In the genomic region with DNA sequence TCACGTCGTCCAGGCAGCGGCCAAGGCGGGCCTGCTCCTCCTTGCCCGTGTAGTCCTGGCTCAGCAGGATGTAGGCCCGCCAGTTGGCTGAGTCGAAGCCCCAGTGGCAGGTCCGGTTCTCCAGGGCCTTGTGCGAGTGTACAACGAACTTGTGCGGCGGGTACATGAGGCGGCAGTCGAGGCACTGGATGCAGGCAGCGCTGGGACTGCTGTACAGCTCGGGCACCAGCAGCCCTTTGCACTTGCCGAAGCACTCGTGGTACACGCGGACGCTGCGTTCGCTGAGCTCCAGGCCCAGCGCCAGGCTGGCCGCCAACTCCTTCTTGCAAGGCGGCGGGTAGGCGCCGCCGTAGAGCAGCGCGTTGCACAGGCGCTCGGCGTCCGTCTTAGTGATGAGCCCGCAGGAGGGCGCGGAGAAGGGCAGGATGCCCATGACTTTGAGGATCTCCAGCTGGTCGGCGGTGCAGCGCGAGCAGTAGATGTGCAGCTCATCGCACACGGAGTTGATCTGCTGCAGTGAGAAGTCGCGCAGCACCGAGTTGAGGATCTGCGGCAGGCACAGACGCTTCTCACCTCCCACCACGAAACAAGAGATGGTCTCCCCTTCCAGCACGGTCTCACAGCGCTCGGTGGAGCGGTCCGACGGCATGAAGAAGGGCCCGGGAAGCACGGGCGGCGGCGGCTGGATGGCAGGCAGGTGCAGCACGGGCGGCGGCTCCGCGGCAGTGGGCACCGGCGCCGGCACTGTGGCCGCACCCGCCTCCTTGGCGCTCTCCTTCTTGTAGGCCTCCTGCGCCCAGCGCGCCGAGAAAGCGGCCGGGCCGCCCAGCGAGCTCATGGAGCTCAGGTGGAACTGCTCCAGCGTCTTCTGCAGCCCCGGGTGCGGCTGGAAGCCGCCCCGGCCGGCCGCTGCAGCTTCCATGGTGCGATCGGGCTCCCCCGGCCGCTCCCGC, we compare ENCODE assay signal across 8 mouse cellular contexts. TPM values are rescaled to one million over a fixed set of nuclear protein-coding genes. Genes with fewer than 3 reads are reported as not detected.
DNase-seq lines count a peak whose midpoint lies in the region; ATAC-seq and TF ChIP-seq lines count a peak whose summit lies in the region.

No protein-coding gene starts in this region.

- H3K9ac ChIP-seq in forebrain, embryonic 11.5 days (ENCODE audit: low read length) = peak overlapping the region; percentile 96
- H3K9ac ChIP-seq in heart, embryonic 16.5 days (ENCODE audit: low read length) = peak overlapping the region; percentile 97
- H3K9ac ChIP-seq in lung, embryonic 14.5 days = peak overlapping the region; percentile 95

- H3K27me3 ChIP-seq in forebrain, embryonic 11.5 days (ENCODE audit: control insufficient read depth, insufficient read depth, low read length) = no peaks in the 10 kb centered on the region
- H3K27me3 ChIP-seq in heart, embryonic 16.5 days (ENCODE audit: control insufficient read depth, insufficient read depth, low read length) = no peaks in the 10 kb centered on the region
- H3K27me3 ChIP-seq in lung, embryonic 14.5 days (ENCODE audit: insufficient read depth, low read length) = no peaks in the 10 kb centered on the region

- no peak for TF ChIP-seq POLR2A in olfactory bulb, adult 2 months (IDR thresholded peaks at IDR 0.05; ENCODE audit: insufficient read depth, low read depth, low read length)

- WGBS in forebrain, embryonic 11.5 days = under 1% methylated on average over 93 of the region's 93 CpGs
- under 1% methylated on average over 93 of the region's 93 CpGs for WGBS in heart, embryonic 16.5 days
- under 1% methylated on average over 93 of the region's 93 CpGs for WGBS in lung, embryonic 14.5 days
- WGBS in olfactory bulb, adult 2 months = under 1% methylated on average over 91 of the region's 93 CpGs

- peak overlapping the region; percentile 46; the same call in 1 of the 2 replicates for H3K27ac ChIP-seq in forebrain, embryonic 11.5 days (ENCODE audit: low read depth, low read length)
- peak overlapping the region; percentile 74 for H3K27ac ChIP-seq in heart, embryonic 16.5 days (ENCODE audit: low read length)
- peak overlapping the region; percentile 83 for H3K27ac ChIP-seq in lung, embryonic 14.5 days (ENCODE audit: low read depth)
- peak overlapping the region; percentile 42 for H3K27ac ChIP-seq in olfactory bulb, adult 2 months (ENCODE audit: insufficient read depth, low read depth, low read length)

- TF ChIP-seq CTCF in lung, embryonic 14.5 days (IDR thresholded peaks at IDR 0.05; ENCODE audit: low read depth) = no peak
- no peak for TF ChIP-seq CTCF in olfactory bulb, adult 2 months (IDR thresholded peaks at IDR 0.05; ENCODE audit: insufficient read depth, low read depth, low read length)

- peak overlapping the region; percentile 96 for H3K4me3 ChIP-seq in forebrain, embryonic 11.5 days (ENCODE audit: low read depth, low read length)
- peak overlapping the region; percentile 90 for H3K4me3 ChIP-seq in heart, embryonic 16.5 days (ENCODE audit: low read length)
- H3K4me3 ChIP-seq in lung, embryonic 14.5 days (ENCODE audit: low read depth, low read length) = peak overlapping the region; percentile 91
- H3K4me3 ChIP-seq in olfactory bulb, adult 2 months (ENCODE audit: insufficient read depth, low read depth, low read length) = peak overlapping the region; percentile 67

- H3K4me2 ChIP-seq in forebrain, embryonic 11.5 days (ENCODE audit: low read depth, low read length, severe bottlenecking) = peak overlapping the region; percentile 99
- H3K4me2 ChIP-seq in heart, embryonic 16.5 days (ENCODE audit: low read depth, low read length) = peak overlapping the region; percentile 90
- H3K4me2 ChIP-seq in lung, embryonic 14.5 days = peak overlapping the region; percentile 99

- ATAC-seq in forebrain, embryonic 11.5 days (replicated peaks; ENCODE audit: low FRiP score) = no peak
- ATAC-seq in heart, embryonic 16.5 days (replicated peaks; ENCODE audit: extremely low read depth, insufficient read depth, low FRiP score) = no peak
- no peak for ATAC-seq in lung, embryonic 14.5 days (ENCODE audit: insufficient read depth)

- DNase-seq in A20 (ENCODE audit: low read depth, low spot score) = peak; percentile 49
- DNase-seq in adrenal gland, postnatal 36 days = peak; percentile 84 to 86
- peak; percentile 80 for DNase-seq in forebrain, embryonic 11.5 days (ENCODE audit: low spot score)
- DNase-seq in kidney, postnatal 4 days = peak; percentile 77 to 86
- peak; percentile 89 for DNase-seq in lung, embryonic 14.5 days
- DNase-seq in thymus, postnatal 0 days (ENCODE audit: low spot score) = peak; percentile 63

- no peaks in the 10 kb centered on the region; the same call in 1 of the 2 replicates for H3K36me3 ChIP-seq in forebrain, embryonic 11.5 days (ENCODE audit: control insufficient read depth, insufficient read depth, low read length)
- no peaks in the 10 kb centered on the region for H3K36me3 ChIP-seq in heart, embryonic 16.5 days (ENCODE audit: control insufficient read depth, insufficient read depth)
- H3K36me3 ChIP-seq in lung, embryonic 14.5 days (ENCODE audit: insufficient read depth) = 0 out of 2 replicates have a peak, but pooled peaks cover 17% of the 10 kb centered on the region

- H3K4me1 ChIP-seq in forebrain, embryonic 11.5 days (replicated peaks; ENCODE audit: control insufficient read depth, insufficient read depth, low read length) = peaks cover 37% of the 10 kb centered on the region
- H3K4me1 ChIP-seq in heart, embryonic 16.5 days (ENCODE audit: control insufficient read depth, insufficient read depth, low read length) = peaks cover 39% of the 10 kb centered on the region
- peaks cover 37% of the 10 kb centered on the region for H3K4me1 ChIP-seq in lung, embryonic 14.5 days (ENCODE audit: insufficient read depth)
- peaks cover 31% of the 10 kb centered on the region for H3K4me1 ChIP-seq in olfactory bulb, adult 2 months (ENCODE audit: control insufficient read depth, insufficient read depth, low read length)

- no peaks in the 10 kb centered on the region for H3K9me3 ChIP-seq in forebrain, embryonic 11.5 days (ENCODE audit: control insufficient read depth, low read length)
- no peaks in the 10 kb centered on the region for H3K9me3 ChIP-seq in heart, embryonic 16.5 days (replicated peaks; ENCODE audit: control insufficient read depth, low read length)
- H3K9me3 ChIP-seq in lung, embryonic 14.5 days (ENCODE audit: low read depth, low read length) = no peaks in the 10 kb centered on the region

RNA-seq across cellular contexts. Expression of a gene that starts 0.5 kb away (rescaled TPM):
- 10 to 100 TPM; 55.5 to 88.7 TPM for total RNA-seq in adrenal gland, postnatal 36 days (2021)
- polyA plus RNA-seq in forebrain, embryonic 11.5 days (2014; fragmentation: Nextera tagmentation; extraction: Ambion mirVana) = 14.1 and 14.7 TPM in 2 replicates
- polyA plus RNA-seq in heart, embryonic 16.5 days (2015; fragmentation: Nextera tagmentation; extraction: Ambion mirVana) = 12.1 and 12.3 TPM in 2 replicates
- polyA plus RNA-seq in lung, embryonic 14.5 days (2014; fragmentation: Nextera tagmentation; extraction: Ambion mirVana) = 23.7 and 25.8 TPM in 2 replicates
- polyA plus RNA-seq in olfactory bulb, adult 2 months (2012; ENCODE audit: insufficient read depth, insufficient read length, low replicate concordance, missing spikeins) = not detected in 2 replicates
- 8.1 and 9.3 TPM in 2 replicates for polyA plus RNA-seq in thymus, postnatal 0 days (2015; fragmentation: Nextera tagmentation; extraction: Ambion mirVana)

RNA-seq across cellular contexts. Expression of a gene that starts 27.7 kb away (rescaled TPM):
- total RNA-seq in adrenal gland, postnatal 36 days (2021) = 10 to 100 TPM; 49.6 to 51.8 TPM
- polyA plus RNA-seq in forebrain, embryonic 11.5 days (2014; fragmentation: Nextera tagmentation; extraction: Ambion mirVana) = 105 and 107 TPM in 2 replicates
- polyA plus RNA-seq in heart, embryonic 16.5 days (2015; fragmentation: Nextera tagmentation; extraction: Ambion mirVana) = 68.4 and 73.8 TPM in 2 replicates
- 81.2 and 83.9 TPM in 2 replicates for polyA plus RNA-seq in lung, embryonic 14.5 days (2014; fragmentation: Nextera tagmentation; extraction: Ambion mirVana)
- polyA plus RNA-seq in olfactory bulb, adult 2 months (2012; ENCODE audit: insufficient read depth, insufficient read length, low replicate concordance, missing spikeins) = not detected in 2 replicates
- polyA plus RNA-seq in thymus, postnatal 0 days (2015; fragmentation: Nextera tagmentation; extraction: Ambion mirVana) = 67.9 and 71.3 TPM in 2 replicates

Comparison
In these comparisons a context has a peak if more than half of its experiments do, and no peak if none do; other contexts are left out.
1. RNA of a gene that starts 27.7 kb away (polyA plus RNA-seq): 105 to 107 TPM in forebrain, embryonic 11.5 days, 81.2 to 83.9 TPM in lung, embryonic 14.5 days, 68.4 to 73.8 TPM in heart, embryonic 16.5 days and 67.9 to 71.3 TPM in thymus, postnatal 0 days; not detected in olfactory bulb, adult 2 months; every median in the first group is over 10 times any median in the second.
2. Peak in every context shown above with its lines, with median percentiles within 50 percentile points of each other: DNase-seq, H3K27ac ChIP-seq, H3K4me2 ChIP-seq, H3K4me3 ChIP-seq and H3K9ac ChIP-seq.